Mouse (Mus musculus): ENCODE results near the gene Bard1.
A peak's percentile ranks its signal among the peaks of the same experiment; 100 is the strongest.

The Bard1 gene

GRCm38 (mm10) chr1:71102344-71103173 is at the start of gene Bard1:
Gene Bard1, minus strand, starts transcription at chr1:71103146.
- DNase-seq (ENCODE audit: low spot score in 2 of 2) = peak; percentile 43 to 47

GRCm38 (mm10) chr1:71127171-71127570 is 24.2 kb upstream of the Bard1 start:
- DNase-seq (ENCODE audit: low spot score in 2 of 2) = no peak

GRCm38 (mm10) chr1:71118511-71118910 is 15.6 kb upstream of the Bard1 start:
- DNase-seq (ENCODE audit: low spot score in 2 of 2) = no peak

- DNase-seq (ENCODE audit: low spot score in 2 of 2) = no peak
These were observed 14.3 kb upstream of the Bard1 start for GRCm38 (mm10) chr1:71117253-71117652.

GRCm38 (mm10) chr1:71115781-71116180 is 12.8 kb upstream of the Bard1 start:
- DNase-seq (ENCODE audit: low spot score in 2 of 2) = no peak

DNA sequence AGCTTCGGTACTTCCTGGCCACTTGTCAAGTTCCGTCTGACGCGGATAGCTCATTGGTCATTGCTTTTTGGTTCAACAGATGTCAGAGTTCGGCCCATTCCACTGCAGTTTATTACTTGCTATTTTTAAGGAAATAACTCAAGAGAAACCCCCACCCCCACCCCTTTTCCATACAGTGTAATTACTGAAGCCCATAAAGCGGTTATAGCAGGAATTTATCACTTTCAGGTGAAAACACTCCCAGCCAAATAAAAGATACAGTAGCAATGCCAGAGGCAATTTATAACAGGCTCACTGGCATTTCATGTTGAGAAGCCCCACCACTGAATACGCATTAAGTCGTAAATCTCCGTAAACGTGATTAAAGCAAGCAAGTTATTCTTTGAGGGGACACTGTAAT is 6.9 kb upstream of the Bard1 start:
- DNase-seq (ENCODE audit: low spot score in 2 of 2) = no peak

GRCm38 (mm10) chr1:71106127-71106526 is 3.2 kb upstream of the Bard1 start:
- DNase-seq (ENCODE audit: low spot score in 2 of 2) = no peak

DNA sequence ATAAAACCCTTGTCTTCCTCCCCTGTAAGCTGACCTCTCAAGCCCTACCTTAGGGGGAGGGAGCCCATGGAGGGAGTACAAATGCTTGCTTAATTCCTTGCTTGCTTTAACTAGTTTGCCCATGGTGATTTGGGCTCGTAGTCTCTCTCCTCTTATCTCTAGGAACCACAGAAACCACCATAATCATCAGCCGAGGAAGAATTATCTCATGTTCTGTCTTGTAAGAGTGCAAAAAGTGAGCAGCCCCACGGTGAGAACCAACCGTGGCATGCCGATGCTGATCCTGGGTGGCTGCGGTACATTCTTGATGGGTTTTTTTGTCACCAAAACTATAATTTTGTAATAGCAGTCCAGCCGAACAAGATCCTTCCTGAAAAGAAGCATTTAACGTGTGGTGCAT is 2.8 kb upstream of the Bard1 start:
- DNase-seq (ENCODE audit: low spot score in 2 of 2) = no peak

GRCm38 (mm10) chr1:71103174-71103864 is 373 bp upstream of the Bard1 start:
- no peak for DNase-seq (ENCODE audit: low spot score in 2 of 2)

DNA sequence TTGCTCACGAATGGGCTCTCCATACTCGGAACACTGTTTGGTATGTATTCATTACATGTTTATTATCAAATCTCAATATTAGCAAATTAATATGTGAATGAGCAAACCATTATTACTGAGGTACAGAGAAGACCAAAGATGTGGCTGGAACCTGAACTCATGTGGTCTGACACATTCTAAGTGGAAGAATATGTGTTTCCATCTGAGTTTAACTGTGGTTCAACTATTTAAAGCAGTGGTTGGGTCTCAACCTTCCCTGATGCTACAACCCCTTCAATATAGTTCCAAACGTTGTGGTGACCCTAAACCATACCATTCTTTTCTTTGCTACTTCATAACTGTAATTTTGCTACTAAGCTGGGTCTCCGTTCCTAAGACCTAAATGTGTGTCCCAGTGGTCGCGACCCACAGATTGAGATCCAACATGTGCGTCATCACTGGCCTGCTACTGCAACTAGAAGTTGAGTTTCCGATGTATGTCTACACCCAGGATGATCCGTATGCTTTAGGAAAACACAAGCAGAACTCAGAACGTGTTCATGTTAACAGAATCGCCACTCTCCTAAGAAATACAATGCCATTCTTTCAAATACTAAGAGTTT is 1.5 kb downstream of the Bard1 start:
- no peak for DNase-seq (ENCODE audit: low spot score in 2 of 2)

DNA sequence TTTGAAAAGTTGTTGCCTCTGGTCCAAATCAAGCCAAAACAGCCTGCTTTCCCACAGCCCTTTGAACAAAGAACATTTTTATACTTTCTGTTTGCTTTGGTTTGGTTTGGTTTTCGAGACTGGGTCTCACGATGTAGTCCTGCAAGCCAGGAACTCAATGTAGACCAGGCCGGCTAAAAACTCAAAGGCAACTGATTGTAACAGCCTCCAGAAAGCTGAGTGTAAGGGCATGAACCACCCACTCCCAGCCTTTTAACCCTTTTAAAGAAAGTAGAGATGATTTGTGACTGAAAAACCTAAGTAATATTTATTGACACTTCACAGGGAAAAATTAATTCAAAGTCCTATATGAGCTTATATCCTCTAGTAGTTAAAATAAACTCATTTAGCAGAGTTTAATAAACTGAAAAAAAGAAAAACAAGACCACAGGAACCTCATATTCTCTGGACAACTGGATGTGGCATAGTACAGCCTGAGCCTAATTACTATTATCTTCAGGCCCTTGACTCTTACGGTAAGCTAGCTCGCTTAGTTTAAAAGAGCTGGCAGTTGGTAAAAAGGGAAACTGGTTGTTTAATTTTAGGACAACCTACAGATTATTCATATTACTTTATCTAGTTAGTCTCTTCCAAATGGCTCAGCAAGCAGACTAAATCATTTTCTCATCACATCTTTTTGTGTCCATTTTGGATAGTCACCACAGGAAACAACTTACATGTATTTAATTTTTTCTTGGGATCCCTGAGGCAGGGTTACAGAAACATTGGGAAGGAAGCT is 2.2 kb downstream of the Bard1 start:
- no peak for DNase-seq (ENCODE audit: low spot score in 2 of 2)

GRCm38 (mm10) chr1:71099945-71100515 is 2.9 kb downstream of the Bard1 start:
- no peak for DNase-seq (ENCODE audit: low spot score in 2 of 2)

- DNase-seq (ENCODE audit: low spot score in 2 of 2) = no peak
These were observed 6.9 kb downstream of the Bard1 start for GRCm38 (mm10) chr1:71096031-71096430.

DNA sequence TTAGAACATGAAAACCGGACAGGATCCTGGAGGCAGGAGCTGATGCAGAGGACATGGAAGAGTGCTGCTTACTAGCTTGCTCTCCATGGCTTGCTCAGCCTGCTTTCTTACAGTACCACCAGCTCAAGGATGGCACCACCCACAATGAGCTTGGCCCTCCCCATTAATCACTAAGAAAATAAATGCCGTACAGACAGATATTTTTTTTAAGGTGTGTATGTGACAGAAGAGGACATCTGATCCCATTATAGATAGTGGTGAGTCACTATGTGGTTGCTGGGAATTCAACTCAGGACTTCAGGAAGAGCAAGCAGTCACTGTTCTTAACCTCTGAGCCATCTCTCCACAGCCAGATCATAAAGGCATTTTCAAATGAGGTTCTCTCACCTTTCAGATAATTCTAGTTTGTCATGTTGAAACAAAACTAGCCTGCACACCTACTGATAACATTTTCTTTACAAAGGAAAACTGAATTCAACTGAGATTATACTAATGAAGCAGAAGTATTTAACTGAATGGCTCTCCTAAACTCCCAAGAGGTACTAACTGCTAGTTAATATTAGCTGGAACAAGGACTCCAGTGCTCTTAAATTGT is 7.6 kb downstream of the Bard1 start:
- no peak for DNase-seq (ENCODE audit: low spot score in 2 of 2)

GRCm38 (mm10) chr1:71075651-71076050 is 27.3 kb downstream of the Bard1 start:
- no peak for DNase-seq (ENCODE audit: low spot score in 2 of 2)

DNA sequence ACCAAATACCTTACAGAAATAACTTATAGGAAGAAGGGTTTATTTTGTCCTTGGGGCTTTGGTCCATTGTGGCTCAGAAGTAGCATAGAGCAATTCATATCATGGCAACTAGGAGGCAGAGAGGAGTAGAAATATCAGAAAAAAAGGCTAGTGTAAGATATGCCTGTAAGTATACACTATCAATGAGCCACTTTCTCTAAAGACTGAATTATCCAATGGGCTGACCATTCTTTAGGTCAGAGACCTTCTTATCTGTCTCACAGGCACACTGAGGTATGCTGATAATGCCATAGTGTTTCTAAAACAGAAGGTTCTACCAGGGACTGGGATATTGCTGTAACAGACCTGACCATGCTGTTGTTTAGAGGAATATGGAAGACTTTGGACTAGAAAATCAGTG is 32.2 kb downstream of the Bard1 start:
- no peak for DNase-seq (ENCODE audit: low spot score in 2 of 2)

DNA sequence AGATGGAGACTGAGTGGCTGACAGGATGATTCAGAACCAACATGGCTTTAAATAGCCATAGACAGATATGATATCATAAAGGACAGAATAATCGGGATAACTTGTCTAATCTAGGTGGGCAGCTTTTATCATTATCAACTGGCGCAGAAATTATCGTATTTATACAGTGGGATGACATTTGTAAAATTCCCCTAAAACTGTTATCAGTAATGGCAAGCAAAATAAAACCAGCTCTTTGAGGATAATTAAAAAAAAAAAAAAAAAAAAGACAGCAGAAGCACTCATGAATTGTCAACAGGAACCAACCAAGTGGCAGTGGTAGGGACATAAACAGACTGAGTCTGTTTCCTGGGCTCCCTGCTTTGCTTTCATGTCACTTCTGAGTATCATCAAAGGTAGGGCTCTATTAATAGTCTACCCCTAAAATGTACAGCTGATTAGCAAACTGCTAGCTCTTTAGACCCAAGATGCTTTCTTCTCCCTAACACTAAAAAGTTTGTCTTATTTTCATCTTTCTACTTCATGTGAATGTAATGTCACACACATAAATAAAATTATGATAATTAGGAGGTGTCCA is 34.1 kb downstream of the Bard1 start:
- DNase-seq (ENCODE audit: low spot score in 2 of 2) = no peak

GRCm38 (mm10) chr1:71063885-71064492 is 39.0 kb downstream of the Bard1 start:
- no peak for DNase-seq (ENCODE audit: low spot score in 2 of 2)

- no peak for DNase-seq (ENCODE audit: low spot score in 2 of 2)
These were observed 46.8 kb downstream of the Bard1 start for GRCm38 (mm10) chr1:71056143-71056542.

- DNase-seq (ENCODE audit: low spot score in 2 of 2) = no peak
These were observed 47.5 kb downstream of the Bard1 start for GRCm38 (mm10) chr1:71055454-71055853.
